Mouse (Mus musculus): ENCODE data around the gene 4933407L21Rik. TPM values are rescaled to one million over a fixed set of nuclear protein-coding genes. Genes with fewer than 3 reads are reported as not detected.
"Not testable (repeated sequence)": the region's sequence is repeated elsewhere in the genome, so short reads cannot be mapped to it uniquely, and the experiment has no call there.

The 4933407L21Rik gene
- total RNA-seq, 2 experiments from 2014 or later: not detected

DNA sequence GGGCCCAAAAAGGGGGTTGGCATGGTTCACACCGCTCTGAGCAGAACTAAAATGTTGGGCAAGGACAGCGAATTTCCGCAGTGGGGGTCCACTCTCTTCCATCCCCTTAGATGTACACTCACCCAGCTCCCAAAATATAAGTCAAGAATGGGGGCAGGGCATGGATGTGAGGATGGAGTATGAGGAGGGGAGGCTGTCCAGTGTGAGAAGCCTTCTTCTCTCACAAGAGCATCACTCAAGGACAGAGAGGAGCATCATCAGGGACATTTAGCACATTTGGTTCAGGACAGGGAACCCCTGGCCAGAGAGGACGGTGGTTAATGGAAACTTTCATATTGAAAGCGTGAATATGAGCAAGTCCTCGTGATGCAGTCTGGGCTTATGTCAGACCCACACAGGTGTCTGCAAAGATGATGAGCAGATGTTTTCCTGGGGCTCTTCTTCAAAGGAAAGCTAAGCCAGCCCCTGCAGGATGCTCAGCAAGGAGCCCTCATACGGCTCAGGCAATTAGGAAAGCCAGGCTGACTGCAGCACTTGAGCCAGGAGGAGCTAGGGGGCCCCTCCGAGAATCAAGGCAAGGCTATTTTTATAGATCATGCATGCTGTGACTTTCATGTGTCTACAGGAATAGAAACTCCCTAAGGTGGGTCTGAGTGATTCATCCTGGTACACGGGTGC is 29.8 kb downstream of the 4933407L21Rik start:
- DNase-seq (ENCODE audit: low spot score in 2 of 2): no peak

DNA sequence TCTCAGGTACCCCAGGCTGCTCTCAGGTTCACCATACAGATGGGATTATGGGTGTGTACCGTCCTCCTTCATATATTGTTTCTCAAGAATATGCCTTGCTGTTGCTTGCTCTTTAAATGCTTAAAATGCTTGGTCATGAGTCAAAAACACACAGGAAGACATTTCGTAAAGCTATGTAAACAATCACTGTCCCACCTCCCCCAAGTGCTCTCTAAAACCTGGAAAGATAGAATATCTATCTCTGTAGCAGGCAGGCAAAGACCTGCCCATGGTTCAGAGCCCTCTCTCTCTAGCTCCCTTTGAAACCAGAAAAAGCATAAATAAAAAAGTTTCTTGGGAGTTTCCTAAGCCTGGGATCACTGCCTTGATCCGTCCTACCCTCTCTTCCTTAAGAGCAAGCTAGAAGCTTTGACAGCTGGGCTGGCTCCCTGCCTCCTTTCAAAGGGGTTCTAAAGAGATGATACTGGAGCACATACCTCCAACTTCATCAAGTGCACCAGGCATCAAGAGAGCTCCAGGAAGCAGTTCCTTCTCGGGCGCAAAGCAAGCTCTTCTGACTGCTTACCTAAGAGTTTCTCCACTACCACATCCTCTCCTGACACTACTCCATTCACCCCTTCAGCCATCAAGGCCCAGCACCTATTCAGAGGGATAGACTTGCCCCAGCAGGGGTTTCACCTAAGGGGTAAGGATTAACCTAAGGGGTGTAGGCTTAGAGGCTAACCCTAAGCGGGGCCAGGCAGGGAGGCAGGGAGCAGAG is 31.0 kb downstream of the 4933407L21Rik start:
- no peak for DNase-seq (ENCODE audit: low spot score in 2 of 2)

DNA sequence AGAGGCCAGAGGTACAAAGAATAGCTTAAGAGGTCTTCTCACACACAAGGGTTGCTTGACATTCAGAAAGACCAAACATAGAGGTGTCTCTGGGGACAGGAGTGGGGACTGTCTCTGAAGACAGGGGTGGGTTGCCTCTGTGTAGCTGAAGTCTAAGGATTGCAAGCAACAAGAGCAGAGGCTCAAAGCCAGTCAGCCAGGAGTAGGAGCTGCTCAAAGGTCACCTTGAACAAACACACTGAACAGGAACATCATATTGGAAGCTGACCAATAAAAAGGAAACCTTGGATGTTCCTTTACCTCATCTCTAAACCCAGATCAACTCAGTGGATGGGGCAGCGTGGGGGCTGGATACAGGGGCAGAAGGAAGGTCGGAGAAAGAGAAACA is 31.6 kb downstream of the 4933407L21Rik start:
- DNase-seq (ENCODE audit: low spot score in 2 of 2): no peak

DNA sequence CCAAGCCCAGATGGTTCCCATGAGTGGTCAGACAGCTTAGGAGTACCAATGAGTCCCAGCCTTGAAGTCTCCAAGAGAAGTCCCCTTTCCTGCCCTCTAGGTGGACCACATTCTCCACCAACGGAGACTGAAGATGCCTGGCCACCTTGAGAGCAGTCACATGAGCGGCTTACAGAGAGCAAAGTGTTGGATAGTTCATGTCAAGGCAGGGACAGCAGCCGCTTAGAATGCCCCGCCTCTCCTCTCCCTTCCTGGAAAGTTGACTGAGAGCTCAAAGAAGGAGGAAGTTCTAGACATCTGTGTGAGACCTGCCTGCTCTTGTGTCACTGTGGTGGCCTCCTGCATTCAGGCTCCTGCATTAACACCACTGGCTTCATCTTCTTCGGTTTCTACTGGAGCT is 32.6 kb downstream of the 4933407L21Rik start, which contains the start of gene Gpr55:
TSS of gene Gpr55 (minus strand) at position 135 of the 400 bp plus-strand sequence.
- no peak for DNase-seq (ENCODE audit: low spot score in 2 of 2)

DNA sequence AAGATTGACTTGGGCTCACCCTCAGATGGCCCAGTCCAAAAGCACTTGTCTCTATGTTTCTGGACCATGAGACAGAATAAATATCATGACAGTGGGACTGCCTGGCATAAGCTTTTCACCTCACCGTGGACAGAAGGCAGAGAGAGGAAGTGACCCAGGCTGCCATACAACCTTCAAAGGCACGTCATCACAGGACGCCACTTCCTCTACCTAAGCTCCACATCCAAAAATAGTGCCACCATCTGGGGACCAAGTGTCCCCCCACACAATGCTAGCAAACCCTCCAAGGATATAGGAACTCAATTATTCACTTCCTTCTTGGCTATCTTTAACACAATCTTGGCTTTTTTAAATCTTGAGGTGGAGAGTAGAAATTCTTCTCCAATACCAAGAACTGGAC is 33.8 kb downstream of the 4933407L21Rik start:
- DNase-seq (ENCODE audit: low spot score in 2 of 2): no peak

- DNase-seq (ENCODE audit: low spot score in 2 of 2): no peak
Measured at GRCm38 (mm10) chr1:85965856-85966255, 37.6 kb downstream of the 4933407L21Rik start.

DNA sequence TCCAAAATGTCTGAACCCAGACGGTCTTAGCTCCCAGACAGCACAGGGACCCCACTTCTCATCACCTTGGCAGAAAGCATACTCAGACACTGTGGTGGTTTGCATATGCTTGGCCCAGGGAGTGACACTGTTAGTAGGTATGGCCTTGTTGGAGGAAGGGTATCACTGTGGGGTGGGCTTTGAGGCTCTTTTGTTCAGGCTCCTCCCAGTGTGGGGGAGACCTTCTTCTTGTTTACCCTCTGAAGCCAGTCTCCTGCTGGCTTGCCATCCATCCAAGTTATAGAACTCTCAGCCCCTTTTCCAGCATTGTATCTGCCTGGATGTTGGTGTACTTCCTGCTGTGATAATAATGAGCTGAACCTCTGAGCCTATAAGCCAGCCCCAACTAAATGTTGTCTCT is 40.8 kb downstream of the 4933407L21Rik start:
- no peak for DNase-seq (ENCODE audit: low spot score in 2 of 2)

DNA sequence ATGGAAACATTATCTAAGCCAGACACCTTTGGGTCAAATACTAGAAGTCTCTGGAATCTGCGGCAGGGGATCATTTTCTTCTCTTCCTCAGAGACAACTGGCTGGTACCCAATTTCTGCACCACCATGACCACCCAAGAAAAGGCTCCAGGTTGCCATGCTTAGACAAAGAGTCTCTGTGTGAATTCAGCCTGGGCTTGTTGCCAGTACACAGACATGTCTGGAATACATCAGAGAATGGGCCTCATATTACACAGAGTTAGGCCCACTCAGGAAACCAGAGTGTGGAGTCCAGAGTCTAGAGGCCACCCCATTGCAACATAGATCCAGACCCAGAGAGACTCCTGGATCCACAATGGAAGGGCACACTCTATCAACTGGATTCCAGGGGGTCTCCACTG is 41.2 kb downstream of the 4933407L21Rik start:
- no peak for DNase-seq (ENCODE audit: low spot score in 2 of 2)

GRCm38 (mm10) chr1:85971070-85971469 is 42.8 kb downstream of the 4933407L21Rik start:
- no peak for DNase-seq (ENCODE audit: low spot score in 2 of 2)

DNA sequence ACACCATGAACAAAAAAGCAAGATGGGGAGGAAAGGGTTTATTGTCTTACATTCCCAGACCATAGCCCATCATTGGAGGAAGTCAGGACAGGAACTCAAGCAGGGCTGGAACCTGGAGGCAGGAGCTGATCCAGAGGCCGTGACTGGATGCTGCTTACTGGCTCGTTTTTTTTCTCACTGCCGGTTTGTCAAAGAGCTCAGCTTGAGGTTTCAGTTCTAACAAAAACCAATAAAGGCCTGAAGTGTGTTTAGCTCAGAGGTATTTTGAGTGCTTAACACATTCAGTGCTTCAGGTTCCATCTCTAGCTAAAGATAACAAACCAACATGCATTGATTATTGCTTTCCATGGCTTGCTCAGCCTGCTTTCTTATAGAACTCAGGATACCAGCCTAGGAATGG is 44.1 kb downstream of the 4933407L21Rik start:
- DNase-seq (ENCODE audit: low spot score in 2 of 2): no peak

DNA sequence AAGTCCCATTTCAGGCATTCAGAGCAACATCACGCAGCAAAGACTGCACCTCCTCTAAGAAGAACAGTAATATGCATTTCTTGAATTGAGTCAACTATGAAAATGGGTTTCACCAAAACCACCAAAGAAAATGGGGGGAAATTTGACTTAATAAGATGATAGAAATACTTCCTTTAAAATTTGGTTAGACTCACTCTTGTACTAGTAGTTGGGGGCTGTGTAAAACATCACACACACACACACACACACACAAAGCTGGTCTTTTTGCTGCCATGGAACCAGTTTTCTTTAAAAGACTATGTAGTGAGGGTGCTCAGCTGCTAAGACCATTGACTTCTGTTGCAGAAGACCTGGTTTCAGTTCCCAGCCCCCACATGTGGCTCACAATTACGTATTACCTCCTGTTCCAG is 45.2 kb downstream of the 4933407L21Rik start:
- no peak for DNase-seq (ENCODE audit: low spot score in 2 of 2)

- DNase-seq (ENCODE audit: low spot score in 2 of 2): no peak
Measured at GRCm38 (mm10) chr1:85977709-85978108, 49.4 kb downstream of the 4933407L21Rik start.

DNA sequence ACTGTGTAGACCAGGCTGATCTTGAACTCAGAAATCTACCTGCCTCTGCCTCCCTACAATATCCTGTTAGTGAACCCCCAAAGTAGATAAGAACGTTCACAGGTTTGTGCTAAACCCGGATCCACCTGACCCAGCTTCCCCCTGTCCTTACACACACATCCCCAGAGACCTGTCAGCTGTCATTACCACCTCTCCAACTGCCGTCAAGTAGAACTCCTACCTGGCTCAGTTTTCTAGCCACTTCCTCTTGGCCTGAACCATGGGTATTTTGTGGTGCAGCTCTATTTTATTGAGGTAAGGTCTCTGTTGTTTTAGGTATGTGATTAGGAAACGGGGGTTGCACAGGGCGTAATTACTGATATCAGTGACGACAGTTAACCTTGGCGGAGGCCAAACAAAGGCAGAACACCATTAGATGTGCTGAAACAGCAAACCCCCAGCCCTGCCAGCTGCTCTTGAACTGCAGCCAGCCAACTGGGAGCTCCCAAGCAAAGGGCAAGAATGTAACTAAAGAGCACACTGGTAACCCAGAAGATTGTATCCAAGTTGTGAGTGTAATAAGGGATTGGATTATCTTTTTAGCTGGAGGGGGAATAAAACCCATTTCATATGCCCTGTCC is 53.6 kb downstream of the 4933407L21Rik start:
- DNase-seq (ENCODE audit: low spot score in 2 of 2): no peak

DNA sequence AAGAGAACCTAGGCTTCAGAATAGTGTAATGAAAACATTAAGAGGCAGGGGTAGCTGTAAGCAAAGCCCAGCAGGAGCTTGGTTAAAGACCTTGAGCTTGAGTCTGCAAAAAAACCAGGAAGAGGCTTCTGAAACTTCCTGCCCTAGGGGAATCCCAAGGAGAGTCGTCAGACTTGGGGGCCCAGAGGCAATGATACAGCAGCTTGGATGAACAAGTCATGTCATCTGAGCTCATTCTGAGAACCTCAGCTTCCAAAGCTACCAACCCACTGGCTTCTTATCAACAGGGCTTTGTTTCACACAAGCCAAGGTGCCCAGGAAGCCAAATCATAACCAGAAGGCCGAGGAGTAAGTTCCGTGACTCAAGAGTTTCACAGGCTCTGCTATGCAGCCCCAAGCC is 57.5 kb downstream of the 4933407L21Rik start:
- DNase-seq (ENCODE audit: low spot score in 2 of 2): no peak

DNA sequence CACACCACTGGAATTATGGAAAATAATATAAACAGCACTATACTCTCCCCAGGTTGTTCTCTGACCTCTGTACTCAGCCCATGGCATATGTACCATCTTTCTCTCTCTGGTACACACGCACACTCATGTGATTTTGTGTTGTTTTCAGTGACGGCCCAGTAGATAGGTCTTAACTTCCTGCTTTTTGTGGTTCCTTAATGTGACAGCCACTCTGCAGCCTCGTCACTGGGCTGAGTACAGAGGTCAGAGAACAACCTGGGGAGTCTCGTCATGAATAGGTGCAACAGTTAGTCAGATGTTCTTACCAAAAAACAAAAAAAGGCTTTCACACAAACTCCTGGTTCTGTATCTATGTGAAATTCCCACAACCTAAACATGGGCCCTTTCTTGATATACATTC is 60.1 kb downstream of the 4933407L21Rik start:
- no peak for DNase-seq (ENCODE audit: low spot score in 2 of 2)

- not testable (repeated sequence) for DNase-seq (ENCODE audit: low spot score in 2 of 2)
Measured at GRCm38 (mm10) chr1:85988882-85989281, 60.6 kb downstream of the 4933407L21Rik start.

Other genes starting within 250 kb of the 4933407L21Rik start
- under 1 TPM in 1 of 2 experiments, not detected in 1; 0.83 TPM for gene A630001G21Rik, start 149.8 kb upstream of the 4933407L21Rik start, total RNA-seq (2021)
- 100 to 1,000 TPM; 100 to 148 TPM for gene Cab39, start 135.0 kb upstream of the 4933407L21Rik start, total RNA-seq (2021)
- gene Itm2c, start 34.2 kb upstream of the 4933407L21Rik start, total RNA-seq (2021): 100 to 1,000 TPM; 480 to 761 TPM
- gene Gpr55, start 32.5 kb downstream of the 4933407L21Rik start, total RNA-seq (2021): 1 to 10 TPM; 3.7 to 6.6 TPM
- gene Spata3, start 88.3 kb downstream of the 4933407L21Rik start, total RNA-seq (2021): not detected
- gene 2810459M11Rik, start 117.4 kb downstream of the 4933407L21Rik start, total RNA-seq (2021): under 1 TPM in 1 of 2 experiments, not detected in 1; 0.13 TPM
- 100 to 1,000 TPM; 120 to 121 TPM for gene Psmd1, start 135.9 kb downstream of the 4933407L21Rik start, total RNA-seq (2021)
- gene Htr2b, start 183.5 kb downstream of the 4933407L21Rik start, total RNA-seq (2021): under 1 TPM; 0.20 to 0.22 TPM
- gene Gm21972, start 205.2 kb downstream of the 4933407L21Rik start, total RNA-seq (2021): 1 to 10 TPM; 2.4 to 4.0 TPM
- 1 to 10 TPM; 6.4 to 7.2 TPM for gene Armc9, start 226.3 kb downstream of the 4933407L21Rik start, total RNA-seq (2021)